Mouse (Mus musculus): ENCODE data around the gene Setd1b. TPM values are rescaled to one million over a fixed set of nuclear protein-coding genes. Genes with fewer than 3 reads are reported as not detected.

Gene Setd1b
- polyA plus RNA-seq (2014; fragmentation: Illumina TruSeq; extraction: RNeasy Lipid Tissue Mini Kit (QIAGEN cat#74804); ENCODE audit: low read depth, low replicate concordance) = 2.4 TPM

DNA sequence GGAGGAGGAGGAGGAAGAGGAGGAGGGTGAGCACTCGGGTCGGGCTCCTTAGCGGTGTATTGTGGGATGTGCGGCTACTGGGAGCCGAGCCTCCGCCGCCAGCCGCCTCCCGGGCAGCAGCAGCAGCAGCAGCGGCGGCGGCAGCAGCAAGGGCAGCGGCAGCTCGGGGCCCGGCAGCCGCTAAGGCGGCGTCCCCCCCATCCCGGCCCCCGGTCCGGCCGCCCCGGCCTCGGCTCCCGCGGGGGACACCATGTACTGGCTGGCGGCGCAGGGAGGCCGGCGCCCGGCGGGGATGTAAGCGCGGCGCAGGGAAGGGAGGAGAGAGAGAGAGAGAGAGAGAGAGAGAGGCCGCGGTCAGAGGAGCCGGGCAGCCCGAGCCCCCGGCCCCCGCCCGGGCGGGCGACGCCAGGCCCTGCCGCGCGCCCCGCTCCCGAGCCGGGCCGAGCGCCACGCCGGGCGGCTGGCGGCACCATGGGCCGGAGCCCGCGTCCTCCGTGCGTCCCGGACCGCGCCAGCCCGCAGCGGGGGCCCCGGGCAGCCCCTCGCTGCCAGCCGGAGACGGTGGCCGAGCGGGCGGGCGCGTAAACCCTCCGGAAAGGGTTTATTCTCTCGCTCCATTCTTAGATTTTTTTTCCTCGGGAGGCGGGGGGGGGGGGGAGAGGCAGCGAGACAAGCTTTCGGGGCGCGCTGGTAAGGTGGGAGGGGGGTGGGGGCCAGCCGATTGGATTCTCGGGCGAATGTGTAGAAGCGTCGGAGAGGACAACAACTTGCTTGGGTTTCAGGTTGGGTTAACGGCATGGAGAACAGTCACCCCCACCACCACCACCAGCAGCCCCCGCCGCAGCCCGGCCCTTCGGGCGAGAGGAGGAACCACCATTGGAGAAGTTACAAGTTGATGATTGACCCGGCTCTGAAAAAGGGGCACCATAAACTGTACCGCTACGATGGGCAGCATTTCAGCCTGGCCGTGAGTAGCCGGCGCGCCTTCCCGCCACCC lies at the start of gene Setd1b:
Gene Setd1b (plus strand): TSS at position 33 of the 997 bp plus-strand sequence.

DNA sequence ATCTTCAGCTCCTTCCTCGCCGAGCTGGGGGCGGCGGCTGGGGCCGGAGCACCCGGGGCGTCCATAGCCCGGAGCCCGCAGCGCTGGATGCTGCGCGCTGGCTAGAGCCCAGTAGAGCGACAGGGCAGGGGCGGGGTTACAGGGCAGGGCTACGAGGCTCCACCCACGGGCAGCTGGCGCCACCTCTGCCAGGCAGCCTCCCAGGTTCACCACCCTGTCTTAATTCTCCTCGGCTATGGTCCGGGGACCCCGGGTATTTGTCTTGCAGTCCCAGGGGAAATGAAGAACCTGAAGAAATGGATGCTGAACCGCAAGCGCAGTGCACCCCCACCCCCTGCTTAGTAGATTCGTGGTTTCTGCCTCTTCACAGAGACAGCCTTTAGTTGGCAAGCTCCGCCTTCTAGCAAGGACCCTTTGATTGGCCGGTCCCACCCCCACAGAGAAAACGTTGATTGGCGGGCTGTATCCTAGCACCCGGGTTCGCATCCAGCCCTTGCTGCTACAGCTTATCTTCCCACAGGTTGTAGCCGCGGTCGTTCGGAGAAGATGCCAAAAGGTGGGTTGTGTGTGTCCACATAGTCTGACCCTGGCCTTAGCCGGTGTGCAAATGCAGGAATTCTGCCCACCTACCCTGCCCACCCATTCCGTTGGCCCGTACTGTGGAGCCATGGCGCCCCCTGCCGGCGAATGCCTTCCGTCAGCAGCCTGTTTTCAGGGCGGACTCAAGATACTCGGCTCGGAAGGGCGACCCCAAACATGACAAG lies 9.5 kb upstream of the Setd1b start, which contains the start of gene Rhof:
Gene Rhof (minus strand): TSS at position 385 of the 764 bp plus-strand sequence.

DNA sequence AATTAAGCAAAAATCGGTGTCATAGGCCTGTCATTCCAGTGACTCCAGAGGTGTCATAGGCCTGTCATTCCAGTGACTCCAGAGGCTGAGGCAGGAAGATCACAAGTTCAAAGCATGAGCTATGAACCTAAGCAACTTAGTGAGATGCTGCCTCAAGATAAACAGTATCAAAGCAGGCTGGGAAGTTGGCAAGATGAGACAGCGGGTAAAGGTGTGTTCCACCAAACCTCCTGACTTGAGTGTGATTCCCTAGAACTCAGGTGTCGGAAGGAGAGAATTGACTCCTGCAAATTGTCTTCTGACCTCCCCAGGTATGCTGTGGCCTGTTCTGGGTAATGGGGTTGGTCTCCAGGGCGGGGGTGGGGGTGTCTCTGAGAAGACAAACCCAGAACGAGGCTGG lies 27.3 kb downstream of the Setd1b start, which contains the start of gene Psmd9:
Gene Psmd9 (plus strand): TSS at position 130 of the 400 bp plus-strand sequence.

DNA sequence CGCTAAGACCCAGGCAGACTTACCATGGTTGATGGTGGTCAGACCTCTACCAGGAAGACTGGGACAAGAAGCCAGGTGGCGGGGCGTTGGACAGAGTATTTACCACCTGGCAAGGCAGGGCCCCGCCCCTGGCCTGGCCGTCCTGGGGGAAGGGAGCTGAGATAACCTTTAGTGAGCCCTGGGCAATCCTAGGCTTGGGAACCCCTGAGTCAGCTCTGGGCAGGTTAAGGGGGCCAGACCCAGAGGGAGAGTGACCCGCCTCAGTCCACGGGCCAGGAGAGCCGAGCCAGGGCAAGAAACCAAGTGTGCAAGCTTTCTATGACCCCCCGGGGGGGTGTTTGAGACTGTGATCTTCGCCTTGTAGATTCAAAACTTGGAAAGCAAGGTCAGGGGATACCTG lies 40.7 kb downstream of the Setd1b start, which contains the start of gene Hpd:
Gene Hpd (minus strand): TSS at position 77 of the 400 bp plus-strand sequence.

Other genes with a start within 250 kb of the Setd1b start
- 4.8 TPM for gene Kdm2b, start 152.4 kb upstream of the Setd1b start, polyA plus RNA-seq (2014; fragmentation: Illumina TruSeq; extraction: RNeasy Lipid Tissue Mini Kit (QIAGEN cat#74804); ENCODE audit: low read depth, low replicate concordance)
- gene Orai1, start 127.1 kb upstream of the Setd1b start, polyA plus RNA-seq (2014; fragmentation: Illumina TruSeq; extraction: RNeasy Lipid Tissue Mini Kit (QIAGEN cat#74804); ENCODE audit: low read depth, low replicate concordance) = 0.74 TPM
- gene Morn3, start 95.2 kb upstream of the Setd1b start, polyA plus RNA-seq (2014; fragmentation: Illumina TruSeq; extraction: RNeasy Lipid Tissue Mini Kit (QIAGEN cat#74804); ENCODE audit: low read depth, low replicate concordance) = not detected
- 1.9 TPM for gene Tmem120b, start 73.8 kb upstream of the Setd1b start, polyA plus RNA-seq (2014; fragmentation: Illumina TruSeq; extraction: RNeasy Lipid Tissue Mini Kit (QIAGEN cat#74804); ENCODE audit: low read depth, low replicate concordance)
- not detected for gene Rhof, start 9.5 kb upstream of the Setd1b start, polyA plus RNA-seq (2014; fragmentation: Illumina TruSeq; extraction: RNeasy Lipid Tissue Mini Kit (QIAGEN cat#74804); ENCODE audit: low read depth, low replicate concordance)
- gene Psmd9, start 27.2 kb downstream of the Setd1b start, polyA plus RNA-seq (2014; fragmentation: Illumina TruSeq; extraction: RNeasy Lipid Tissue Mini Kit (QIAGEN cat#74804); ENCODE audit: low read depth, low replicate concordance) = 7.9 TPM
- 1,209 TPM for gene Hpd, start 40.5 kb downstream of the Setd1b start, polyA plus RNA-seq (2014; fragmentation: Illumina TruSeq; extraction: RNeasy Lipid Tissue Mini Kit (QIAGEN cat#74804); ENCODE audit: low read depth, low replicate concordance)
- gene Wdr66, start 109.9 kb downstream of the Setd1b start, polyA plus RNA-seq (2014; fragmentation: Illumina TruSeq; extraction: RNeasy Lipid Tissue Mini Kit (QIAGEN cat#74804); ENCODE audit: low read depth, low replicate concordance) = 0.21 TPM
- 2.3 TPM for gene Bcl7a, start 201.6 kb downstream of the Setd1b start, polyA plus RNA-seq (2014; fragmentation: Illumina TruSeq; extraction: RNeasy Lipid Tissue Mini Kit (QIAGEN cat#74804); ENCODE audit: low read depth, low replicate concordance)